Mouse (Mus musculus) heart, adult 2 months (tissue): ENCODE measurements around the gene Gm49320. TPM values are rescaled to one million over a fixed set of nuclear protein-coding genes. Genes with fewer than 3 reads are reported as not detected.

Experiments
- DNase-seq, 2 experiments: peaks; one replicate each; pipeline ENCODE4 v3.0.0; 2021
- H3K27ac ChIP-seq: fragments of 200-600 bp; 2 replicates; pipeline ENCODE4 v1.8.1; 2022
- H3K27me3 ChIP-seq: fragments of 200-500 bp; 2 replicates; pipeline ENCODE4 v1.6.1; 2012; ENCODE audit warnings: mild to moderate bottlenecking, low read length, inconsistent platforms, mixed read lengths; ENCODE audit not compliant: control insufficient read depth, insufficient read depth
- H3K36me3 ChIP-seq: fragments of 200-500 bp; 2 replicates; pipeline ENCODE4 v1.6.1; 2012; ENCODE audit warnings: low read length, inconsistent platforms; ENCODE audit not compliant: control insufficient read depth, insufficient read depth
- H3K4me1 ChIP-seq: fragments of 200-500 bp; 2 replicates; pipeline ENCODE4 v1.6.1; 2011; ENCODE audit warnings: low read length; ENCODE audit not compliant: control insufficient read depth, insufficient read depth
- H3K4me3 ChIP-seq: fragments of 200-600 bp; 2 replicates; pipeline ENCODE4 v1.8.1; 2022
- H3K79me2 ChIP-seq: fragments of 200-500 bp; replicated peaks from 2 replicates; pipeline ENCODE4 v1.6.1; 2012; ENCODE audit warnings: mild to moderate bottlenecking, inconsistent platforms, low read length, moderate library complexity, mixed read lengths; ENCODE audit not compliant: control insufficient read depth, insufficient read depth
- H3K9ac ChIP-seq: fragments of 200-500 bp; 2 replicates; pipeline ENCODE4 v1.6.1; 2012; ENCODE audit warnings: low read depth, mild to moderate bottlenecking, control low read depth, inconsistent platforms, low read length, mixed read lengths
- CTCF ChIP-seq: fragments of 200-600 bp; IDR thresholded peaks from 2 replicates; pipeline ENCODE4 v1.8.1; 2022; ENCODE audit warnings: antibody characterized with exemption, mild to moderate bottlenecking, moderate library complexity
- EP300 ChIP-seq: fragments of 200-500 bp; IDR thresholded peaks from 2 replicates; pipeline ENCODE4 v1.6.1; 2011; ENCODE audit warnings: low read depth, low read length, control low read depth; ENCODE audit not compliant: insufficient read depth
- POLR2A ChIP-seq: fragments of 200-500 bp; IDR thresholded peaks from 2 replicates; pipeline ENCODE4 v1.6.1; 2011; ENCODE audit warnings: mild to moderate bottlenecking, low read depth, low read length, control low read depth; ENCODE audit not compliant: insufficient read depth
- WGBS: fragments of 180-500 bp; shearing (Covaris S2); methylation state at CpG from one replicate; pipeline ENCODE4 v1.1.7; 2018; 5-methylcytosine and 5-hydroxymethylcytosine counted together
- intact Hi-C: fragments of 180-260 bp; cut with DNase I; formaldehyde crosslinking; loops from one replicate; pipeline ENCODE4 v1.15.1; 2025
- polyA plus RNA-seq: library from polyadenylated mRNA; depleted of rRNA; stranded (reverse); fragments of >200 nt; gene quantifications from 2 replicates; pipeline ENCODE4 v1.2.3, GENCODE M21; 2012
- total RNA-seq, 2 experiments: library from RNA; stranded (reverse); gene quantifications; 2 replicates each; pipeline ENCODE4 v1.2.3; 2021

Gene Gm49320
- total and polyA plus RNA-seq, 3 experiments = 0.45 to 2.6 TPM; not detected in 1

DNA sequence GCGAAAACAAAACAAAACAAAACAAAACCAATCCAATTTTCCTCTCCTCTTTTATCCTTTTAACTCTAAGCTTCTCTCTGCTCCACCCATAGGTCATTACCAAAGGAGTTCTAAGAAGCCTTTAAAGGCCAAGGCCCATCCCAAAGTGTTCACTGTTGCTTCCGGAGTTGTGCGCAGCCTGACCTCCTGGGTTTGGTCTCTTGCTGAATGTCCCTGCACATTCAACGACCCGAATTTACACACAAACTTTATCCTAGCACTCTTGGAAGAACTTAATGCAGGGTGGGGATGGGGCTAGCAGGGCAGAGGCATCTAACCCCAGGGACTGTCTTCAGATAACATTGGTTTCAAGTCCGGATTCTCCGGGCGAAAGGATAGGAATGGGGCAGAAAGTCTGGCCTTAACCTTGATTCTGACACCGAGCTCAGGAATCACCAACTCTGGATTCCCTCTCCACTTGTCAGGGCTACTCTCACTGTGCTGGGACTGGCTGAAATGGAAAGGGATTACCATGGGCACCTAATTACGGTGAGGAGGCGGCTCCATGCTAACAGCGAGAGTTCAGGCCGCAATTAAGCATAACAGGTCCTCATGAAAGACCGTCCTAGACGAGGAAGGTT is 741 bp upstream of the Gm49320 start:
- Histone ChIP-seq H3K4me3 (peak overlapping the region; percentile 74), H3K27me3 (no peaks in the 10 kb centered on the region), H3K36me3 (no peaks in the 10 kb centered on the region; the same call in 1 of the 2 replicates), H3K4me1 (peaks cover 5% of the 10 kb centered on the region), H3K27ac (peak overlapping the region; percentile 85), H3K9ac (peak overlapping the region; percentile 70), H3K79me2 (peaks cover 4% of the 10 kb centered on the region; the same call in 1 of the 2 replicates)
- intact Hi-C loops = loop anchor here (2.0 to 5.0 kb wide), 5 partner anchors 37 to 439 kb away; partner anchors contain the start of genes Cers4, Evi5l and Timm44
- DNase-seq = no peak
- TF ChIP-seq CTCF = no peak
- peak; percentile 57 for TF ChIP-seq POLR2A
- WGBS = 15% methylated on average over 15 of the region's 15 CpGs

DNA sequence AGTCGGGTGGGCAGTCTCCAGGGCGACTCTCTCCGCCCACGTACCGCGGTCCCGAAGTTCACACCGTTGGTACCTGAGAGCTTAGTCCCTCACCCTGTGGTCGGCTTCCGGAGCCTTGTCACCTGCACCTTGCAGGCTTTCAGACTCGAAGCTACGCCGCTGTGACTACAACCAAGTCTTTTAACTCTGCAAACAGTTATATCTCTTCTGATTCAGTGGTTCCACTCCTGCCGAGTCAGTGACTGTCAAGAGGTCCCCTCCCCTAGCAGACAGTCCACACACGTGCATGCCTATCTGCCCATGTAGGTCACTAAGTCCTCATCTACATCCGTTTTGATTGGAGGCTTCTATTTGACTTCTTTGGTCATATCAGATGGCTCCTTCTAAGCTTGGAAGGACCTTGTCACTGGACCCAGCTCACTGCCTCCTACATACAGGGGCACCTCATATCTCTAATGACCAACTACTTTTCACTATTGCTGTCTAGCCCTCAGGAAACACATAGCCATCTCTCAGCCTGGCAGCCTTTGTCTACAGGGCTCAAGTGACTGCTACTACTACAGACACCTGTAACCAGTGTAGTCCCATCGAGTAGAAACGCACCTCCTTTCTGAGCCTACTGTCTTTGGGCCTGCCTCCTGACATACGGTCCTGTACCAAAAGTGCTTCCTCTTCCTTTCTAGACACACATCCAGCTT is 677 bp downstream of the Gm49320 start:
- H3K27ac ChIP-seq = peak overlapping the region; percentile 85
- 6% methylated on average over 19 of the region's 19 CpGs for WGBS
- intact Hi-C loops = loop anchor here (1.0 to 5.0 kb wide), 6 partner anchors 13 to 438 kb away; partner anchors contain the start of genes Cers4, Evi5l and Timm44

DNA sequence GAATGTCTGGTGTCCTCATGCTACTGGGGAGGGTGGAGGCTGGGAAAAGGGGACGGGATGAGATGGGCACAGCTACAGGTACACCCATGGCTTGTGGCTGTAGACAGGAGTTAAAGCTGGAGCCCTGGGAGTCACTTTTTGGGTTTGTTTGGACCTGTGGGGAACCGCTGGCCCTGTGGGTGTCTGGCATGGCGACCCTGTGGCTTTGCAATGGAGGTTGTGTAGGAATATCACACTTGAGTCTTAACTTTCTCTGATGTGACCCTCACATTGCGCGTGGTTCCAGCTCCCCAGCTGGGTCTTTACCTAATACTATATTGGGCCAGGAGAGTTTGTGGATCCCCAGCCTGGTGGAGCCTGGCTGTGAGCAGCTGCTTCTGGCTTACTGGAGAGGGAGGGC is 6.4 kb downstream of the Gm49320 start:
- TF ChIP-seq CTCF (no peak), POLR2A (no peak), EP300 (no peak)
- WGBS = 94% methylated on average over 5 of the region's 5 CpGs
- no peak overlapping the region for H3K4me3 ChIP-seq
- H3K4me1 ChIP-seq = no peaks in the 10 kb centered on the region; the same call in 1 of the 2 replicates
- no peaks in the 10 kb centered on the region for H3K79me2 ChIP-seq
- H3K27me3 ChIP-seq = no peaks in the 10 kb centered on the region
- H3K27ac ChIP-seq = no peak overlapping the region
- no peak for DNase-seq
- no peaks in the 10 kb centered on the region; the same call in 1 of the 2 replicates for H3K36me3 ChIP-seq
- intact Hi-C loops = no loop called here
- no peak overlapping the region for H3K9ac ChIP-seq

More for the DNA sequence above, 677 bp downstream of the Gm49320 start:
- Histone ChIP-seq H3K4me3 (peak overlapping the region; percentile 74), H3K9ac (peak overlapping the region; percentile 90), H3K79me2 (peaks cover 4% of the 10 kb centered on the region; the same call in 1 of the 2 replicates), H3K27me3 (no peaks in the 10 kb centered on the region), H3K36me3 (no peaks in the 10 kb centered on the region; the same call in 1 of the 2 replicates), H3K4me1 (peaks cover 5% of the 10 kb centered on the region)
- TF ChIP-seq EP300 (no peak), CTCF (no peak), POLR2A (no peak)
- DNase-seq = no peak

DNA sequence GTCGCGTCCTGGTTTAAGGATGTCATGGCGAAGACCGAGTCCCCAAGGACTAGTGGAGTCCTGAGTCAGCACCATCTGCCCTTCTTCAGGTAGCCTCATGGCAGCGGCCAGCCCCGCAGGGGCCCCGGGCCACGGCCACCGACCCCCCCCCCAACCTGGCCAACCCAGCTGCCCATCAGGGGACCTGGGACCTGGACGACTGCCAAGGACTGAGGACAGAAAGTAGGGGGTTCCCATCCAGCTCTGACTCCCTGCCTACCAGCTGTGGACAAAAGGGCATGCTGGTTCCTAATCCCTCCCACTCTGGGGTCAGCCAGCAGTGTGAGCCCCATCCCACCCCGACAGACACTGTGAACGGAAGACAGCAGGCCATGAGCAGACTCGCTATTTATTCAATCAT is 7.1 kb downstream of the Gm49320 start:
- no peak overlapping the region for H3K4me3 ChIP-seq
- 86% methylated on average over 13 of the region's 13 CpGs for WGBS
- no peaks in the 10 kb centered on the region for H3K36me3 ChIP-seq
- H3K27ac ChIP-seq = no peak overlapping the region
- no peak overlapping the region for H3K9ac ChIP-seq
- no peak for DNase-seq
- intact Hi-C loops = no loop called here
- no peaks in the 10 kb centered on the region for H3K79me2 ChIP-seq
- H3K4me1 ChIP-seq = no peaks in the 10 kb centered on the region
- TF ChIP-seq EP300 = no peak
- H3K27me3 ChIP-seq = no peaks in the 10 kb centered on the region

DNA sequence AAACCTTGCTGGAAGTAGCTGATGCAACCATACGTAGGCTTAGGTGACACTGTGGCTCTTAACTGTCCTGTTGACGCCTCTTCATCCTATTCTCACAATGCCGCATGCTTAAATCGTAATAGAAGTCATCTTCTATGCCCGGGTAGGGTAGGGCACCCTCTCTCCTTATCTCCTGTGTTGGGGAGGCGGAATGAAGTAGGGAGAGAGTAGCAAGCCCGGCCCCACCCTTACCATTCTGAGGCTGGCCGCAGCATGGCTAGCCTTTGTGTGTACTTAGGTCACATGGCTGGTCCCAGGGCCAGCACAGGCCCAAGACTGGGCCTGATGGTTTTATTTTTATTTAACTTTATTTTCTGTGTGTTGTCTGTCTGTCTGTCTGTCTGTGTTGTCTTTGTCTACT is 8.6 kb downstream of the Gm49320 start:
- Histone ChIP-seq H3K4me1 (no peaks in the 10 kb centered on the region), H3K36me3 (no peaks in the 10 kb centered on the region), H3K79me2 (no peaks in the 10 kb centered on the region), H3K4me3 (no peak overlapping the region), H3K9ac (no peak overlapping the region), H3K27ac (no peak overlapping the region), H3K27me3 (no peaks in the 10 kb centered on the region)
- DNase-seq = no peak
- 85% methylated on average over 8 of the region's 8 CpGs for WGBS
- TF ChIP-seq POLR2A (no peak), CTCF (no peak), EP300 (no peak)
- intact Hi-C loops = no loop called here

DNA sequence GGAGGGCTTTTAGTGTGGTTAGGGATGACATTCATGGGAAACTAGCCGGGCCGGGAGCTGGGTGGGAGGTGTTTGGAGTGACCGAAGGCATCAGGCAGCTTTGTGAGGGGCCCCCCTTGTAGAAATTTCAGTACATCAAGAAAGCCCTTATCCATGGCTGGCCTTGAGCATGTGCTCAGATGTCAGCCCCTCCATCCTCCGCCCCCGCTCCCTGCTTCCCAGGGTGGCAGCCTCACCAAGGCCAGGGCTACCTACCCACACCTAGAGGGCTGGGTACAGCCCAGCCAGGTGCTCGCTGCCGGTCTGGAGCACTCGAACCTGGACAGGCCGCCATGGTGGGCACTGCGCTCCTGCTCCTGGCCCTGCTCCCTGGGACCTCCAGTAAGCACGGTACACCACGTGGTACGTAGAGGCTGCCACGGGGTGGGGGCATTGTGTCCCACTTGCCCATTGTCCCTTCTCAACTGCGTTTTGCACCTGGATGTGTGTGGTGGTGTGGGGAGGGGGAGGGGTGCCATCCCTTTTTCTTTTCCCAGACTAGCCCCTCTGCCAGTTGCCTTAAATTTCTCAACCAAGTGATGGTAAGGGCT is 9.4 kb downstream of the Gm49320 start, which contains the start of gene Tgfbr3l:
Gene Tgfbr3l (plus strand): TSS at position 264 of the 590 bp plus-strand sequence.
- H3K4me1 ChIP-seq = peaks cover 2% of the 10 kb centered on the region
- no peaks in the 10 kb centered on the region for H3K27me3 ChIP-seq
- H3K9ac ChIP-seq = no peak within 1 kb of the TSS; the same call in 1 of the 2 replicates
- 86% methylated on average over 15 of the region's 15 CpGs for WGBS
- no peak for DNase-seq
- no peaks in the 10 kb centered on the region for H3K79me2 ChIP-seq
- no peaks in the 10 kb centered on the region for H3K36me3 ChIP-seq
- intact Hi-C loops = no loop called here
- no peak for TF ChIP-seq CTCF
- no peak for TF ChIP-seq POLR2A
- TF ChIP-seq EP300 = no peak
- no peak within 1 kb of the TSS for H3K4me3 ChIP-seq
- H3K27ac ChIP-seq = no peak within 1 kb of the TSS
